ENCODE assay signal across 11 mouse cellular contexts in the genomic region with DNA sequence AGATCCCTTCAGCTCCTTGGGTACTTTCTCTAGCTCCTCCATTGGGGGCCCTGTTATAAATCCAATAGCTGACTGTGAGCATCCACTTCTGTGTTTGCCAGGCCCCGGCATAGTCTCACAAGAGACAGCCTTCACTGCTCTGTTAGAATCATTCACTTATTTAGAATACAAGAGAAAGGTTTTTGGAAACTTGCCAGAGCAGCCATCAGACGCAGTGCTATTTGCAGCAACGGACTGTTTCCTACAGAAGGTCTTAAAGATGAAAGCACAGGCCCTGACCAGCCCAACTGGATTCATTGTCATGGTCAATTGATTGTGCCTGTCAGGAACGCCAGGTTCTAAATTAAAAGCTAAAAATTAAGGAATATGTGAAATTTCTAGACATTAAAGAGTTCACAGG.
DNase-seq lines count a peak whose midpoint lies in the region; ATAC-seq and TF ChIP-seq lines count a peak whose summit lies in the region.
"Had no signal": no experiment of that assay in that cellular context is flagged by ENCODE, and none has a peak within 500 bp of the region (broad histone marks: within the 10 kb centered on the region; RNA-seq: fewer than 3 reads in every experiment).

No protein-coding gene starts in this region.

- no peak overlapping the region for H3K4me2 ChIP-seq in lung, postnatal 0 days (replicated peaks; ENCODE audit: low read depth, low read length)
- H3K4me2 ChIP-seq in hindbrain, embryonic 16.5 days (ENCODE audit: low read length) = no peak overlapping the region
- H3K4me2 ChIP-seq in stomach, embryonic 14.5 days (replicated peaks; ENCODE audit: low read depth, low read length) = no peak overlapping the region

- intact Hi-C loops in heart, postnatal 14 days (cut with DNase I) = no loop called here

- no peaks in the 10 kb centered on the region for H3K9me3 ChIP-seq in heart, embryonic 10.5 days
- H3K9me3 ChIP-seq in lung, postnatal 0 days (ENCODE audit: low read length) = no peaks in the 10 kb centered on the region
- no peaks in the 10 kb centered on the region for H3K9me3 ChIP-seq in hindbrain, embryonic 16.5 days (ENCODE audit: control insufficient read depth, low read length)
- no peaks in the 10 kb centered on the region for H3K9me3 ChIP-seq in stomach, embryonic 14.5 days (ENCODE audit: control insufficient read depth, low read depth, low read length)

- TF ChIP-seq EP300 in lung, postnatal 0 days (IDR thresholded peaks at IDR 0.05) = no peak

- WGBS in heart, embryonic 10.5 days = 47% methylated on average over 4 of the region's 4 CpGs
- 35% methylated on average over 4 of the region's 4 CpGs for WGBS in lung, postnatal 0 days
- 28% methylated on average over 4 of the region's 4 CpGs for WGBS in hindbrain, embryonic 16.5 days
- WGBS in stomach, embryonic 14.5 days = 25% methylated on average over 4 of the region's 4 CpGs

- H3K4me1 ChIP-seq in heart, embryonic 10.5 days = peaks cover 73% of the 10 kb centered on the region
- peaks cover 29% of the 10 kb centered on the region for H3K4me1 ChIP-seq in lung, postnatal 0 days (ENCODE audit: insufficient read depth, low read depth, low read length)
- peaks cover 31% of the 10 kb centered on the region for H3K4me1 ChIP-seq in hindbrain, embryonic 16.5 days (ENCODE audit: control insufficient read depth, insufficient read depth, low read depth, low read length)
- H3K4me1 ChIP-seq in stomach, embryonic 14.5 days (ENCODE audit: control insufficient read depth, insufficient read depth, low read length) = peaks cover 19% of the 10 kb centered on the region

- no peak overlapping the region for H3K4me3 ChIP-seq in heart, embryonic 10.5 days
- H3K4me3 ChIP-seq in lung, postnatal 0 days (ENCODE audit: low read depth, low read length) = no peak overlapping the region
- H3K4me3 ChIP-seq in hindbrain, embryonic 16.5 days (ENCODE audit: low read length) = no peak overlapping the region
- no peak overlapping the region for H3K4me3 ChIP-seq in stomach, embryonic 14.5 days (ENCODE audit: low read depth, low read length)

- H3K27me3 ChIP-seq in heart, embryonic 10.5 days (ENCODE audit: insufficient read depth, poor library complexity, severe bottlenecking) = no peaks in the 10 kb centered on the region
- no peaks in the 10 kb centered on the region for H3K27me3 ChIP-seq in lung, postnatal 0 days (replicated peaks; ENCODE audit: insufficient read depth, low read length)
- H3K27me3 ChIP-seq in hindbrain, embryonic 16.5 days (replicated peaks; ENCODE audit: control insufficient read depth, insufficient read depth, low read length) = no peaks in the 10 kb centered on the region
- no peaks in the 10 kb centered on the region for H3K27me3 ChIP-seq in stomach, embryonic 14.5 days (ENCODE audit: control insufficient read depth, insufficient read depth, low read length)
- H3K27me3 ChIP-seq: CH12.LX had no signal

- peaks cover 11% of the 10 kb centered on the region for H3K36me3 ChIP-seq in heart, embryonic 10.5 days
- no peaks in the 10 kb centered on the region for H3K36me3 ChIP-seq in lung, postnatal 0 days (ENCODE audit: insufficient read depth, low read length)
- H3K36me3 ChIP-seq in hindbrain, embryonic 16.5 days (ENCODE audit: control insufficient read depth, insufficient read depth, low read length) = no peaks in the 10 kb centered on the region
- peaks cover 2% of the 10 kb centered on the region; the same call in 1 of the 2 replicates for H3K36me3 ChIP-seq in stomach, embryonic 14.5 days (ENCODE audit: control insufficient read depth, insufficient read depth, low read length)

- ATAC-seq in lung, postnatal 0 days = no peak
- ATAC-seq in hindbrain, embryonic 16.5 days = no peak
- ATAC-seq in stomach, embryonic 14.5 days (ENCODE audit: insufficient number of reproducible peaks, insufficient read depth, low FRiP score, low read depth) = no peak

- DNase-seq in heart, embryonic 10.5 days (ENCODE audit: low spot score) = no peak
- no peak for DNase-seq in heart, postnatal 14 days
- peak; percentile 30 for DNase-seq in lung, postnatal 0 days (ENCODE audit: low spot score)
- DNase-seq in lung, postnatal 25 days (ENCODE audit: low spot score) = no peak
- DNase-seq in thymus, postnatal 36 days = no peak
- DNase-seq in cerebellum, postnatal 4 days (ENCODE audit: low spot score in 2 of 2) = no peak
- DNase-seq: kidney, adult 9 months; lung, postnatal 4 days had no signal

- no peak overlapping the region for H3K9ac ChIP-seq in lung, postnatal 0 days (replicated peaks; ENCODE audit: low read depth)
- no peak overlapping the region for H3K9ac ChIP-seq in hindbrain, embryonic 16.5 days (ENCODE audit: low read depth, low read length)
- no peak overlapping the region for H3K9ac ChIP-seq in stomach, embryonic 14.5 days (replicated peaks; ENCODE audit: low read depth, low read length)

- H3K27ac ChIP-seq in heart, embryonic 10.5 days = peak overlapping the region; percentile 56
- 0 out of 2 replicates have a peak overlapping the region, but pooled peaks have one; percentile 47 for H3K27ac ChIP-seq in lung, postnatal 0 days (ENCODE audit: low read length)
- peak overlapping the region; percentile 9; the same call in 1 of the 2 replicates for H3K27ac ChIP-seq in hindbrain, embryonic 16.5 days (ENCODE audit: low read depth, low read length)
- H3K27ac ChIP-seq in stomach, embryonic 14.5 days (ENCODE audit: low read length) = peak overlapping the region; percentile 77; the same call in 1 of the 2 replicates

- TF ChIP-seq CTCF in lung, postnatal 0 days (IDR thresholded peaks at IDR 0.05) = no peak

Comparison
In these comparisons a context has a peak if more than half of its experiments do, and no peak if none do; other contexts are left out.
1. H3K27ac ChIP-seq: peak in every context shown above with its lines; median percentile 77 in stomach, embryonic 14.5 days; 56 in heart, embryonic 10.5 days; 47 in lung, postnatal 0 days; 9 in hindbrain, embryonic 16.5 days.